Mouse (Mus musculus): ENCODE results near the gene Rgs14.

GRCm38 (mm10) chr13:55399300-55400038 is 29.9 kb downstream of the Rgs14 start:
- no peak for TF ChIP-seq CHD2 (IDR thresholded peaks at IDR 0.05; ENCODE audit: low read length)
- no peak for TF ChIP-seq MAFK (IDR thresholded peaks at IDR 0.05; ENCODE audit: borderline replicate concordance, low read depth, low read length)
